Mouse (Mus musculus) brown adipose tissue, adult 24 weeks (tissue): ENCODE data around the gene Calcrl. TPM values are rescaled to one million over a fixed set of nuclear protein-coding genes. Genes with fewer than 3 reads are reported as not detected.
A peak's percentile ranks its signal among the peaks of the same experiment; 100 is the strongest.

Experiments
- H3K27ac ChIP-seq: fragments of 200-500 bp; replicated peaks from 2 replicates; pipeline ENCODE4 v1.5.1; 2012; ENCODE audit warnings: low read depth, mild to moderate bottlenecking, low read length
- H3K4me1 ChIP-seq: fragments of 200-500 bp; 2 replicates; pipeline ENCODE4 v1.6.1; 2012; ENCODE audit warnings: low read length, mixed read lengths; ENCODE audit not compliant: control insufficient read depth, insufficient read depth, insufficient read length
- H3K4me3 ChIP-seq: fragments of 200-500 bp; 2 replicates; pipeline ENCODE4 v1.5.1; 2012; ENCODE audit warnings: low read depth, mild to moderate bottlenecking, low read length, moderate library complexity; ENCODE audit not compliant: insufficient read depth
- polyA plus RNA-seq: library from polyadenylated mRNA; stranded (reverse); fragments of >200 nt; gene quantifications from 2 replicates; pipeline ENCODE4 v1.2.4, GENCODE M21; 2012; ENCODE audit not compliant: missing spikeins, insufficient read depth, insufficient read length

The Calcrl gene
- polyA plus RNA-seq = 5.7 and 8.2 TPM in 2 replicates

DNA sequence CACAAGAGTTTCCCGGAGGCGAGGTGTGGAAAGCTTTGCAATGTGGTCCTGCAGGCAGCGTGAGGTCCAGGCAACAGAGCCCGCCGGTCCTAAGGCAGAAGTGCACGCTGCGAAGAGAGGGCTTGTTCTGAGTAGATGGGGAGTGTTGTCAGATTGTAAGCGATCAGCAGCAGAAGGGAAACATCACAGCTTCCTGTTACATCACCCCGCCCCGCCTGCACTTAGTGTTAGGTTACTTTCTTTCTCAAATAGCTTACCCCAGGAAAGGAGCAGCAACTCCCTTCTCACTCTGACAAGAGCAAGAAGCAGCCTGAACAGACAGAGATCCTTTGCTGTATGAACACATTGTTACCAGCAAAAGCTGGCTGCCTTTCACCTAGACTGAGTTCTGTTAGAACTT is at the start of gene Calcrl:
Calcrl (minus strand) TSS at position 274 of the 400 bp plus-strand sequence.
- Histone ChIP-seq H3K4me1 (no peaks in the 10 kb centered on the region), H3K27ac (peak within 1 kb of the TSS; percentile 81), H3K4me3 (peak within 1 kb of the TSS; percentile 65)

DNA sequence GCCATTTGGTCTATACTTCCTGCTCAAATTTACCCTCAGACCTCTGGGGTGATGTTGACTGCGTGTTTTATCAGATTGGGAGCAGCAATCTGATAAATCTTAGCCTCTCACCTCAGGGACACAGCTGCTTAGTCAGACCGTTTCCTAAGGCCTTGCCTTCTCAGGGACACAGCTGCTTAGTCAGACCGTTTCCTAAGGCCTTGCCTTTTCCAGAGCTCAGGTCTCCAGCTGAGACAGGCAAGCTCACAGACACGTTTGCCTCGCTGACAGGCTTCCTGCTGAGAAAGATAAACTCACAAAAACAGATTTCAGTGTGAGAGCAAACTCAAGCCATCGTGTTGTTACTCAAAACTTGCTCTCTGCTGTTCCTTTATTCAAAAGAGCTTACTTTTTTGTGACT is 49.4 kb upstream of the Calcrl start:
- H3K4me3 ChIP-seq = no peak overlapping the region
- peaks cover 6% of the 10 kb centered on the region; the same call in 1 of the 2 replicates for H3K4me1 ChIP-seq
- peak overlapping the region; percentile 80 for H3K27ac ChIP-seq

DNA sequence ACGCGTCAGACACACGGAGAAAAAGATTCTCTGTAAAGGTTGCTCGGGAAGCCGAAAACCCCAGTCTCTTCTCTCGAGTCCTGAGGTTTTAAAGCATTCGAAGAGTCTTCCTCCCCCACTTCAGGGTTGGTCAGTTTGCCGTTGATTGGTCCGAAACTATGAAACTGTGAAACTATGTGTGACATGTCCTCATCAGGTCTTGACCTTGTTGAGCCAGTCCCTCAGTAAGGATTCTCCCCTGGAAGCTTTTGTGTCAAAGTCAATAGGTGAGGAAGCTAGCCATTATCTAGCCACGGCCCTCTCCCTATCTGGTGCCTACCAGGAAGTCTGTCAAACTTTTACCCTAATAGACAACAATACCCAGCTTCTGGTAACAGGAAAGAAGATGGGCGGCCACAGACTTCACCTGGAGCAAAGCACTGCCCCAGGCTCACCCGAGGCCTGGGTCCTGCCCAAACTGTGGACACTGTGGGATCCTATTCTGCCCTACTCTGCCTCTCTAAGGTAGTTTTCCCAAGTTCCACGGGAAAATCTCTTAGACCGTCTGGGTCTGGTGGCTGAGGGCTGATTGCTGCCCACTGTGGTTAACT is 48.8 kb upstream of the Calcrl start:
- Histone ChIP-seq H3K4me3 (no peak overlapping the region), H3K4me1 (peaks cover 6% of the 10 kb centered on the region; the same call in 1 of the 2 replicates), H3K27ac (peak overlapping the region; percentile 80)

DNA sequence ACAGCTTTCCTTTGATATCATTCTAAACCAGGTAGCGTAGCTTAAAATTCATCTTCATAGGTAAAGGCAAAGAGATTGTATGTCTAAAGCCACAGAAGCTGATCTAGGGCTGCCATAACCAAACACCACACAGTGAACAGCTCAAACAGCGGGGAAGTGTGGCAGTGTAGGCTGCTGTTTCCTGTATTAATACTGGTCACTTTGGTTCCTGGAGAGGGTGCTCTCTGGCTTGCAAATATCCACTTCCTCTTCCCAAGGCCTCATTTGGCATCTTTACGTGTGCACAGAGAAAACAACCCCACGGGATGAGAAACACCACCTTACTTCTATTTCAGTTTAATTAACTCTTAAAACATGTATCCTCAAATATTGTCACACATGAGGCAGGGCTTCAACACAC is 42.2 kb upstream of the Calcrl start:
- H3K27ac ChIP-seq = no peak overlapping the region
- H3K4me3 ChIP-seq = no peak overlapping the region
- H3K4me1 ChIP-seq = no peaks in the 10 kb centered on the region

DNA sequence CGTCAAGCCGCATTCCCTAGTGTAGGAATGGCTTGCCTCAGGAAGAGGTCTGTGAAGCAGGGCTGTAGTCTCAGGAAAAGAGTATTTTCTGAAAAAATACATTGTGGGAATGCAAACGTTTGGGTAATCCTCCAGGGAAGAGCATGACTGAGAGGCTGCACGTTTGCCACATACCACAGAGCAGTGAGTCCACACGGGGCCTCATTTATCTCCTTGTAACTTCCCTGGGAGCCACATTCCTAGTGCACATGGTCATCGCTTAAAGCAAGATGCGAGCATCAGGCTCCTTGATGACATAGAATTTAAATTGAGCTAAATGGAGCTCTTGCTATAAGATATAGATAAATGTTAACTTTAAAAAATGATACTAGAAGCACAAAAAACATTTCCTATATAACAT is 39.7 kb upstream of the Calcrl start:
- Histone ChIP-seq H3K4me3 (no peak overlapping the region), H3K4me1 (no peaks in the 10 kb centered on the region), H3K27ac (no peak overlapping the region)

DNA sequence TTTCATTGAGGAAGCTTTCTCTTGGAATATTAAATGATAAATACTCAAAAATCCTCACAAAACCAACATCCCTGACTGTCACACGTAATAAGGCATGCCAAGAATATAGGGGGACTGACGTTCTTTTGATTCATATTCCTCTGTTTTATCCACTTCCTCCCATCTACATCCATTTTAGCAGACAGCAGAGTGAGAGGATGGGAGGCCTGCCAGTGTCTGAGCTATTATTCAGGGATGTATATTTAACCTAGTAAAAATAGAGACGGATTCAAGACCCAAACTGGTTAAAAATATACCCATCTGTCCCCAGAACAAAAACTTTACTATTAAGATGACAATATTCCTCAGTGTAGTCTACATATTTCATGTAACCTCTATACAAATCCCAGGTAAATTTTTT is 37.2 kb upstream of the Calcrl start:
- Histone ChIP-seq H3K4me1 (no peaks in the 10 kb centered on the region), H3K27ac (no peak overlapping the region), H3K4me3 (no peak overlapping the region)

DNA sequence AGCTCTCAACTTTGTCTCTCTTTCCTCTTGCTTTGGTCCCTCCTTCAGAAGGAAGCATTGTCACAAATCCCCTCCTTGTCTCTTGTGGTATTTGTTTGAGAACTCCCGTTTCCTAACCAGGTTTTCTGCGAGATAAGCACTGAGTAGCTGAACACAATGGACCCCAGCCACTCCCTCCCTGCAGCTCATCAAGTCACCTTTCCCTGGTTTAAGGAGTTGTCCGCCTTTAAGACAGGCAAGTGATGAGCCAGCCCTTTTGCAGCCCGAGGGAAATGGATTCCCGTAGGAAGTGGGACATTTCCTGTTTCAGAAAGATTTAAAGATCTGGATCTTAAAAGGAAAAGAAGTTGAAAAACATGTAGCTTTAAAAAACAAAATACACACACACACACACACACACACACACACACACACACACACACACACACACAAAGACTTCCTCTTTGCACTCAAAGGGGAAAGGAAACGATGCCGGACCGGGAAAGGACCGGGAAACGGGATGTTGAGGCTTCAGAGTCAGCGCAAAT is 34.5 kb upstream of the Calcrl start:
- Histone ChIP-seq H3K4me1 (no peaks in the 10 kb centered on the region), H3K27ac (peak overlapping the region; percentile 53), H3K4me3 (peak overlapping the region; percentile 37)

DNA sequence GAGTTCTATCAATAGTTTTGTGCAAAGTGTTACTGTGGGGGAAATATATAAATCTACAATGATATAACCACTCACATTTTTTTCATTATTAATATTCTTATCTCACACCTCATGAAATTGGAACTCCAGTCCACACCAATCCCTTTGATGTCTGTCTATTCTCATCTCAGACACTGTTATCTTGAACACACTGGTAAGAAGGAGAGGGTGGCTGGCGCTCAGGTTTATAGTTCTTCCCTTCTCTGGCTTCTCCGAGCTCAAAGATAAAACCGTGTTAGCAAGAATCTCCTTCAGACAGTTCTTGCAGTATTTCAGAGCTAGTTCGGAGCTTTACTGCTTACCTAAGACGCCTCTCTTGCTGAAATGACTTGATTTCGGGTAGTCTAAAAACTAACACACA is 32.0 kb upstream of the Calcrl start:
- Histone ChIP-seq H3K4me1 (no peaks in the 10 kb centered on the region), H3K27ac (no peak overlapping the region), H3K4me3 (no peak overlapping the region)

DNA sequence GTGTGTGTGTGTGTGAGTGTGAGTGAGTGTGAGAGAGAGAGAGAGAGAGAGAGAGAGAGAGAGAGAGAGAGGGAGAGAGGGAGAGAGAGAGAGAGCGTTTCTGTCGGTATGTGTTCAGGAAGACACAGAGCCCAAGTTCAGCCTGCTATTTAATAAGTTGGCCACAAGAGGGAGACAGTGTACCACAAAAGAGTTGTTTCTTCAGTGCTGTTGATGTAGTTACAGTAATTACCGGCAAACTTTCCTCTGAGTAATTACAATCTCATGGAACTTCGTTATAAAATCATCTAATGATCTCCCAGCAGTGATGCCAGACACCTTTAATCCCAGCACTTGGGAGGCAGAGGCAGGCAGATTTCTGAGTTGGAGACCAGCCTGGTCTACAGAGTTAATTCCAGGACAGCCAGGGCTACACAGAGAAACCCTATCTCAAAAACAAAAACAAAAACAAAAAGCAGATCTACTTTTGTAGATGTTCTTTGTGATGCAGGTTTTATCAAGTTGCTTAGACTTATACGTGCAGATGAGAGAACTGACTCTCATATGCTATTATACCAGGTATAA is 30.1 kb upstream of the Calcrl start:
- Histone ChIP-seq H3K27ac (no peak overlapping the region), H3K4me3 (no peak overlapping the region), H3K4me1 (no peaks in the 10 kb centered on the region)

DNA sequence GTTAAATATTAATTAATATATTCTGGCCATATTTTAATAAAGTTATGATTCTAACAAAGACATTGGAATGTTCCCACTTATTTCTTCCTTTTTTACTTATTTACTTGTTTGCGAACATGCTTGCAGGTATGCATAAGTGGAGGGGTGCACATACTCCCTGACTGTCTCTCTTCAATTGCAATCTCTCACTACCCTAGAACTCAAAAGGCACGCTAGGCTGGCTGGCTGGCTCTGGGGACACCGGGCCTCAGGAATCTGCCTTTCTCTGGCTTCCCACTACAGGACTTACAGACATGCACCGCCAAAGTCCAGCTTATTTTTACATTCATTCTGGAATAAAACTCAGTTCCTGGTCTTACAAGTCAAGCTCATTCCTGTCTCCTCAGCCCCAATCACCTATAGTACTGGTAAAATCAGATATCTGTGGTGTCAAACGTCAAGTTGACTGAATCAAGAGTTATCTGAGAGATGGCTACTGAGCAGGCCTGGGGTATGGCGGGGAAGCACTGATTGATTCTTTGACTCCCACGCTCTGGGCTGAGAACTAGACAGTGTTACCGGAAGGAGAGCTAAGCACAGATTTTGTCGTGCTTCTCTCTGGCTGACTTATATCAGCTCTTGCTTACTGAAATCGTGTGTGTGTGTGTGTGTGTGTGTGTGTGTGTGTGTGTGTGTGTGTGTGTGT is 29.5 kb upstream of the Calcrl start:
- Histone ChIP-seq H3K4me3 (no peak overlapping the region), H3K27ac (no peak overlapping the region), H3K4me1 (no peaks in the 10 kb centered on the region)

DNA sequence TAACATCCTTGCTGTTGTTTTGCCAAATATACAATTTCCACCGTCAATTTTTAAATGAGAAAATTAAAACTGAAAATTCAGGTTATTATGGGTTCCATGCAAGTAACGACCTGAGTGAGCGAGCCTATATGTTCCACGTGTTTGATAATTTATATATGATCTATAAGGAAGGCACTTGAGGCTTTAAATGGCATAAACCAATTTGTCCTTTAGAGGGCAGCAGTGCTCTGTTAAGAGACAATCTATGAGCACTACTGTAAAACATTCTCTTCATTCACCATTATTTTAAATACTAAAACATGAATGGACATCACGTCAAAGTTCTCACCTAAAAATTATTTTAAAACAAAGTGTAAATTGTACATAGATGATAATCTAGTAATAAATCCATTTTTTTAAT is 28.8 kb upstream of the Calcrl start:
- no peaks in the 10 kb centered on the region for H3K4me1 ChIP-seq
- no peak overlapping the region for H3K4me3 ChIP-seq

DNA sequence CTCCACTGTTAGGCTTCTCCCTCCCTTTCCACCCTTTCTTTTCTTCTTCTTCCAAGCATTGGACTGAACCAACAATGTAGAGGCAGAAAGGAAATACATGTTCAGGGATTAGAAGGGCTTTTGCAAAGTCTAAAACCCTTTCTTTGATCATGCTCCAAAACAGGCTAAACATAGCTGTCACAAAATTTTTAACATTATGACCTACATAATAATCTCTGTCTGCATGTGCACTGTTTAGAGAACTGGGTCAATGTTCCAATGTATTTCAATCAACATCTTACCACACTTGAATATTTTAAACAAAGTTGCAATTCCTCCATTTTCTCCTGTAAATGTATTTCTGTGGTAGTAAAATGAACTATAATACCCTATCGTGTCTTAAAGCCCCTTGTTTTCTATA is 20.3 kb upstream of the Calcrl start:
- Histone ChIP-seq H3K4me3 (no peak overlapping the region), H3K4me1 (no peaks in the 10 kb centered on the region), H3K27ac (no peak overlapping the region)

More for the DNA sequence above, 28.8 kb upstream of the Calcrl start:
- no peak overlapping the region for H3K27ac ChIP-seq

DNA sequence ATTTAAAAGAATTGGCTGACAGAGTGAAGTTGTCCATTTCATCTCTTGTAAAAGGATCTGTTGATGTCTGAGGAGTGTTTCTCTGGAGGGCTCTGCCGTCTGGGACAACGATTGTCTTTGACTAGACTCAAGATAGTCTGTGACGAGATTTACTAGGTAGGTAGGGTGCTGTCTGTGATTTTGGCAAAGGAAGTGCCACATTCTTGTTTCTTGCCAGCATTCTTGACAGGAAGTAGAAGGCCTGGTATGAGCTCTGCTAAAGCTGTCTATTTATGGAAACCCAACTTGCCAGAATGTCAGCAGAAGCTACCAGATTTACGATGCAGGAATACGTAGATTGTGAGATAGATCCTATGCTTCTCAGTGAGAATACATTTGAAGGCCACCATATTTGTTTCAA is 16.7 kb upstream of the Calcrl start:
- Histone ChIP-seq H3K4me3 (no peak overlapping the region), H3K27ac (no peak overlapping the region), H3K4me1 (no peaks in the 10 kb centered on the region)

DNA sequence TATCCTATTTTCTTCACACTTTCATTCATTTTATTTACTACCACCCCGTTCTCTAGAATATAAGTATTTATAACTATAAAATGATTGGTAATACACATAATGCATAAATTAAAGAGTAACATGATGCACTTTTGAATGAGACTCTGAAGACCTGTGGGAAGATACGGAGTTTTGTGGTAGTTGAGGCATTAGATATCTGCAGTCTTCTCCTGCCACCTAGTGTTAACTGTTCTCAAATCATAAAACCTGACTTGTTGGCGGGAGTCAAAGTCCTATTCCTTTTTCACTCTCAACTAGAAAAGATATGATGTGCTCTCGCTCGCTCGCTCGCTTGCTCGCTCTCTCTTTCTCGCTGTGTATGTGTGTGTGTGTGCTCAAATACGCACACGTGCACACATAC is 4.5 kb upstream of the Calcrl start:
- H3K4me1 ChIP-seq = no peaks in the 10 kb centered on the region
- no peak overlapping the region for H3K27ac ChIP-seq
- no peak overlapping the region for H3K4me3 ChIP-seq

DNA sequence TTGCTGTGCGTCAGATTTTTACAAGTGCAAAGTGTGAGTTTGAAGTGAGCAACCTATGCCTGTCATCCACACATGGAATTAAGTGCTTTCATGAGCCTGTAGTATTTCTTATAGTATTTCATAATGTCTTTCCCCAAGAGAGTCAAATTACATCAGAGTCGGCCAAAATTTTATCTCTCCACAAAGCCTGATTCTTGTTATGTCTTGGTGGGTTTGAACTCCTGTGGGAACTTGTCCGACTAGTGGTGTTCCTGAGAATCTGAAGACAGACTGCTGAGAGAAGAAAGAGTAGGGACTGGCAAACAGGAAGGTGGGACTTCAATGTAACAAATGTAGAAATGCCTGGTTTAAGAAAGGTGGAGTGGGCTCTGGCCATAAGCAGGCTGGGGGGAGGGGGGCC is 3.6 kb upstream of the Calcrl start:
- Histone ChIP-seq H3K4me3 (no peak overlapping the region), H3K4me1 (no peaks in the 10 kb centered on the region), H3K27ac (no peak overlapping the region)

DNA sequence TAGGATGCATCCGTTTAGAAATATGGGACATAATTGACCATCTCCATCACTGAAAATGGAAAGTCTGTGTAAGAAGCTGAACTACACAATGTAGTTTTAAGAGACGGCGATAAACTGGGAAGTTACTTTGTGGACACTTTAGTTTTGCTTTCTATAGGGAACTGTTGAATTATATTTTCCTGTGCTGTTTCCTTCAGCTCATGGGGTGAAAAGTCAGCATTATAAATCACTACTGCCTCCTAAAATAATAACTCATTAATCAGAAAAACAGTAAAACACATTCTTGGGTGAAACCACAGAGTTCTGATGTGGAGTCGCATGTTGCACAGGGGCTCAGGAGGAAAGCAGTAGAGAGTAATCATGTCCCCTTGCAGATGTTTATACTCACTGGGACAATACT is 1.3 kb upstream of the Calcrl start:
- no peaks in the 10 kb centered on the region for H3K4me1 ChIP-seq
- no peak overlapping the region for H3K4me3 ChIP-seq
- H3K27ac ChIP-seq = peak overlapping the region; percentile 56
